Mouse (Mus musculus): Measurements from ENCODE around the gene Gm128.

DNA sequence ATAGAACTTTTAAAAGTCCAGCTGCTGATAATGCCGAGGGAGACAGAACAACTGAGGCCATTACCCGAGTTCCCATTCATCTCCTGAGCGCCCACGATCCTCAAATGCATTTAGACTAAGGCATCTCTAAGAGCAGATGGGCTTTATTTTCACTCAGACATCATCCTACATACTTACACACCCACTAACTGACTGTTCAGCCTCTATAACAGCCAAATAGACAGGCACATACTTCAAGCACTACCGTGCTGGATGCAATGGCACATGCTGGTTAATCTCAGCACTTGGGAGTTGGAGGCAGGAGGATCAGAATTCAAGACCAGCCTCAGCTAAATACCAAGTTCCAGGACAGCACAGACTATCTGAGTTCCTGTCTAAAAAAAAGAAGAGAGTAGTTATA is 28.4 kb upstream of the Gm128 start:
- no peak for TF ChIP-seq CTCF (IDR thresholded peaks at IDR 0.05; ENCODE audit: low read depth)
- TF ChIP-seq EP300 (IDR thresholded peaks at IDR 0.05; ENCODE audit: low read depth), result no peak

Measured in liver, postnatal 0 days (tissue).